Mouse (Mus musculus): ENCODE measurements at regions not wholly inside any gene's neighbourhood (a gene's known extent, or its start where the extent isn't known, plus 50 kb on each side); places are given as distances from the start of the nearest gene placed in this dataset.

DNA sequence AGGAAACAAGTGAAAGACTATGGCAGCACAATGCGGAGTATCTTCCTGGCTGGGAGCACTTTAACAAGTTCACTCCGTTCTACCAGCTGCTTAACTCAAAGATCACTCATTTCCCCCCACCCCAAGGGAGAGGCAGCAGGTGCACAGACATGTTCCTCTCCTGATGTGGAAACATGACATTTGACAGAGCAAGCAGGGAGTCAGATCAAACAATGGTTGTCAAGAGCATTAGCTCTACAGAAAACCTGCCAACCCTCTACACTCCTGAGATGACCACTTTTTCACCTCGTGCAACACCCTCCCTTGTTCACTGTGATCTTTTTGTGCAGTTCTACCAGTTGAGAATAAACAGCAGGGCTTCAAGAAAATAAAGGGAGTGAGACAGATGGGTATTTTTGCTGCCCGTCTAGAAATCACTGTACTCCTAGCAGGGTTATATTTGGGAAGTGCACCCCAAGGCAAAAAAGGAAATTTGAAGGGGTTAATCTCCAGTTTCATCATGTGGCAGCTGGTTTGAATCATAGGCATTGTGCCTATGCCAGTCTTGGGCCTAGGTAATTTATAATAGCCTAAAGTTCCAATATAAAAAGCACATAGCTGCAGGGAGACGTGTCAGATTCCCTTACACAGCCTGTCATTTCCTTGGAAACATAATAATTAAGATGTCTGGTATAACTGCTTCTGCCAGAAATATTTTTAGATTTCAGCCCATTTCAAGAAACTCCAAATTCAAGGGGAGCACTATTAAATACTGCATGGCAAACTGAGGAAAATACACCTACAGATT lies 210.5 kb upstream of the Epha6 start:
- no peaks in the 10 kb centered on the region for H3K36me3 ChIP-seq
- no peak overlapping the region for H3K4me3 ChIP-seq
- H3K9ac ChIP-seq: no peak overlapping the region
- no peaks in the 10 kb centered on the region for H3K27me3 ChIP-seq (replicated peaks)
- no peak overlapping the region for H3K4me2 ChIP-seq (replicated peaks)
- H3K9me3 ChIP-seq: no peaks in the 10 kb centered on the region
- WGBS: 59% methylated on average over 5 of the region's 5 CpGs
- H3K4me1 ChIP-seq: no peaks in the 10 kb centered on the region
- 0 out of 2 replicates have a peak, but pooled peaks have one; percentile 7 for ATAC-seq (ENCODE audit: low FRiP score, low read depth)
- no peak overlapping the region for H3K27ac ChIP-seq

DNA sequence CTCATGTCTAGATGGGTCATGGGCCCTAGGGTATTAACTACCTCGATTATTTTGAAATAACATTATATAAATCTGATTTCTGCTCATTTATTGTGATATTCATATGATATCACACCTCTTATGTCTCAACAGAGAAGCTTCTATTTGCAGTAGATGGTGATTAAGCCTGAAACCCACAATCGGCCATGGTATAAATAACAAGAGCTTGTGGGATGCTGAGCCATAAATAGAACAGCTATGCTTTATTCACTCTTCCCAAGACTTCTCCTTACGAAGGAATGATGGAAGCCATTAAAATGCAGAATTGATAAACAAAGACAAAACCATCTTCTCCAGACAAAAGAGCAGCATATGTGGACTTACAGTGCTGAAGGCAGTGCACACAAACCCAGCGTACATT lies 195.4 kb upstream of the Epha6 start:
- WGBS: 76% methylated on average over 4 of the region's 4 CpGs

More for the DNA sequence above, 195.4 kb upstream of the Epha6 start:
- H3K4me1 ChIP-seq: no peaks in the 10 kb centered on the region
- no peak overlapping the region for H3K9ac ChIP-seq
- no peaks in the 10 kb centered on the region for H3K36me3 ChIP-seq
- no peak for ATAC-seq (ENCODE audit: low FRiP score, low read depth)
- H3K27me3 ChIP-seq (replicated peaks): no peaks in the 10 kb centered on the region
- H3K9me3 ChIP-seq: no peaks in the 10 kb centered on the region
- no peak overlapping the region for H3K27ac ChIP-seq
- H3K4me3 ChIP-seq: no peak overlapping the region
- H3K4me2 ChIP-seq (replicated peaks): no peak overlapping the region

Measured in neural tube, embryonic 12.5 days (tissue).